Mouse (Mus musculus): ENCODE measurements at regions not wholly inside any gene's neighbourhood (a gene's known extent, or its start where the extent isn't known, plus 50 kb on each side); places are given as distances from the start of the nearest gene placed in this dataset.

GRCm38 (mm10) chr3:115766153-115766552 is 51.3 kb upstream of the S1pr1 start:
- DNase-seq = peak; percentile 30 to 45

GRCm38 (mm10) chr3:115768290-115768689 is 53.4 kb upstream of the S1pr1 start:
- no peak for DNase-seq

- DNase-seq = peak; percentile 31 to 49
These were observed 54.1 kb upstream of the S1pr1 start for GRCm38 (mm10) chr3:115768761-115769530.

GRCm38 (mm10) chr3:115772676-115773075 is 57.8 kb upstream of the S1pr1 start:
- DNase-seq = no peak

- no peak for DNase-seq
These were observed 59.4 kb upstream of the S1pr1 start for GRCm38 (mm10) chr3:115774321-115774720.

- DNase-seq = no peak
These were observed 59.9 kb upstream of the S1pr1 start for GRCm38 (mm10) chr3:115774723-115775122.

- no peak for DNase-seq
These were observed 64.4 kb upstream of the S1pr1 start for GRCm38 (mm10) chr3:115779144-115779890.

GRCm38 (mm10) chr3:115779906-115780305 is 65.0 kb upstream of the S1pr1 start:
- no peak for DNase-seq

GRCm38 (mm10) chr3:115782726-115783125 is 67.9 kb upstream of the S1pr1 start:
- DNase-seq = no peak

- DNase-seq = no peak
These were observed 72.5 kb upstream of the S1pr1 start for GRCm38 (mm10) chr3:115787360-115787759.

GRCm38 (mm10) chr3:115788525-115788924 is 73.7 kb upstream of the S1pr1 start:
- DNase-seq = no peak

DNA sequence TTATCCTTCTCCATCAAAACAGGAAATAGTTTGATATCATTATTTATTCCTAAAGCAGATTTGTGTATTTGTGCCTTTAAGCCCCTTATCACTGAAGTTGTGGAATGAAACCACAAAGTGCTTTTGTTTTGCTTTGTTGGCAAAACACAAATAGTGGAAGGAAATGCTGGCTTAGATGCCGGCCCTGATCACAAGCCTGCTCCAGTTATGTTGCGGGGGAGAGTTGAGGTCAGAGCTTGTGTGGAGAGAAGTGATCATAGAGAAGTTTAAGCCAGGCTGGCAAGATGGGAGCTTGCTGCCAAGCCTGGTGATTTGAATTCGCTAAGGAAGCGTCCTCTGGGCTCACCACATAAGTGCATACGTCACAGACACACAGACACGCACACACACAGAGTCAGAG is 74.2 kb upstream of the S1pr1 start:
- no peak for DNase-seq

DNA sequence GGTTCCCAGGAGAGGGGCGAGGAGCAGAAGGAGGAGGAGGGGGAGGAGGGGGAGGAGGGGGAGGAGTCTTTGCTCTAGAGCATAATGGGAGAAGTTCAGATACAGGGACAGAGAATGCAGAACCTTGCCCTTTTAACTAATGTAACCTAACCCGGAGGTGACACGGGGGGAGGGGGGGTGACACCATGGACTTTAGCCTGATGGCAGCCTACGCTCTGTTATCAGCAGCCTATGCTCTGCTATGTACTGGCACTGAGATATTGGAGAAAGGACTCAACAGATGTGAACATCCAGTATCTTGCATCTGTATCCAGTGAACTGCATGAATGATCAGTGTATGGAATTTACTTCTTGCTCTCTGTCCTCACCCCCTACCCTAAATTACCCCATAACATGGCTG is 77.7 kb upstream of the S1pr1 start:
- DNase-seq = no peak

GRCm38 (mm10) chr3:115793344-115794059 is 78.6 kb upstream of the S1pr1 start:
- peak; percentile 31 to 40 for DNase-seq

DNA sequence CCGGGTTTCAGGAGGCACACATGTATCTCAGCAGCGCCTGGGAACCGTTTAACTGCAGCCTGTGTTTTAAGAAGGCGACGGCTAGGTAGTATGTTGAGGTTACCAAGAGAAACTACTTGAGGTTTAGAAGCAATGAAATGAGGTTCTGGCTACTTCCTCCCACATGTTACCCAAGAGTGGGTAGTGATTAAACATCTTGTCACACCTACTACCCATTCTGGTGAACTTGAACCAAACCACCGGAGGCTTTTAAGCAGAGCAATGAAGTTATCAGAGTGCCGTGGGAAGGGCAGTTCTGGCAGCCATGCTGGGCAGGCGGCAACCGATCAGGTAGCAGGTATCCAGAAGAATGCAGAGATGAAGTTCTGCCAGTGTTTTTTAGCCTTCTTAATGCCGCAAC is 84.5 kb upstream of the S1pr1 start:
- no peak for DNase-seq

- DNase-seq = no peak
These were observed 85.1 kb upstream of the S1pr1 start for GRCm38 (mm10) chr3:115799981-115800380.

DNA sequence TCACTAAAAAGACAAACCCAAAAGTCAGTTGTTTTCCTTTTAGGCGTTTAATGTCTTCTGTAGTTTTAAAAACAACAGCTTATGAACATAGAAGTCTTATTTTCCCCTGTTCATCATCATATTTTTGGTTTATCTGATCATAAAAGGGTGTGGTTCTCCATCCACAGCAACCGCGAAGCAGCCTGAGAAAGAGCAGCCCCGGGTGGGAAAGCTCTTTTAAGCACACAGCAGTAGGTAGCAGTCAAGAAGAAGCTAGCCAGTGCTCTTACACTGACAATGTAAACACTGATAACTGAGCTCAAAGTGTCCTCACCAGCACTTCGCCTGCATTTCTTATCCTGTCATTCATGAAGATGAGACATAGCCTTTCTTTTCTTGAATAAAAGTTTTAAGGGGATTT is 86.0 kb upstream of the S1pr1 start:
- DNase-seq = no peak

DNA sequence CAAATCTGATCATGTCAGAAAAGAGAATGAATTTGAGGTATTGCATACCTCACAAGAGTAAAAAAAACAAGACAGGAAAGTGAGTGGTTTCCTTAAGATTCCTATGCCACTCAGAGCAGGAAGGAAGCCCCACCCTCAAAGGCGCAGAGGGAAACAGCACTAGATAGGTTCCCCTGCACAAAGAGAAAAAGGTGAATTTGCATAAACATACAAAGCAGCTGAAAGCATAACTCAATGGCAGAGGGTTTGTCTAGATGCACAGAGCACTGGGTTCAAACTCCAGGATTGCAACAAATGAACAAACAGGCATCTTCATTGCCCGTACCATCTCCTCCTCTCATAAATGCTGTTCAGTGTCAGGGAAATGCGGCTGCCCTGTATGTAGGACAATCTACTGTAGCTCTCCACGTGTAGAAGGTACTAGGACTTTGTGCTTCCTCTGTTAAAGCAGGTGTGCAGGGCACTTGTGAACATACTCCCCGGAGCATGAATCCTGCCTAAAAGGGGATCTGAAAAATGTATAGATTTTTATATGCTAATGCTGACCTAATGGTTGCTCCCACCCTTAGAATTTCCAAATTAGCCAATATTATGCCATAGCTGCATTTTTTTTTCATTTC is 85.9 kb upstream of the Dph5 start:
- DNase-seq = no peak

GRCm38 (mm10) chr3:115804616-115805015 is 83.0 kb upstream of the Dph5 start:
- no peak for DNase-seq

- DNase-seq = no peak
These were observed 80.6 kb upstream of the Dph5 start for GRCm38 (mm10) chr3:115807032-115807431.

GRCm38 (mm10) chr3:115815168-115815567 is 72.5 kb upstream of the Dph5 start:
- peak in 1 of 2 experiments; percentile 13 for DNase-seq

DNA sequence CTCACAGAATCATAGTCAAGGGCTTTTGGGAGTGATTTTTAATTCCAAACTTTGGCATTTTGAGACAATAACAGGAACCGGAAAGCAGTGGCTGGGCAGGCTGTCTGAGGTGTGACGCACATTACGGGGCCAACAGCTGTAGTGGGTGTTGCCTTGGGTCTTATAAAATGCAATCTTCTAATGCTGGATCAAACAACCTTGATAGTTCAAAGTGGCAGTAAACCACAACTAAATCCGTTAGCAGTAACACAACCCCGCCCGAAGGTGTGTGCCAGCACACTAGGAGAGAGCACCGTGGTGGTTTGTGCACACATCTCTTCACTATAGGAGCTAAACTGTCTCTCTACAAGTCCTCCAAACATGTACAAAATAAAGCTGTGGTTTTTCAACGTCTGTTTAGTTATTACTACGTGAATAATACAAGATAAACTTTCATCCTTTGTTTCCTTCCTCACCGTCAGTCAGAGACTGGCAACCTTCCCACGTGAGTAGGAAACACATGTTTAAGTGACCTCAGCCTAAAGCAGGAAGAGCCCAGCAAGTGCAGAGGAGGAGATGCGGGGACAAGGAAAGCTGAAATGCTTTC is 72.0 kb upstream of the Dph5 start:
- peak; percentile 33 for DNase-seq
